Mouse (Mus musculus) ovary, postnatal 36 days (tissue): Measurements from ENCODE around the gene BC049715.
A peak's percentile ranks its signal among the peaks of the same experiment; 100 is the strongest.
"Not testable (repeated sequence)": the region's sequence is repeated elsewhere in the genome, so short reads cannot be mapped to it uniquely, and the experiment has no call there.

ENCODE experiments used
- DNase-seq: peaks from one replicate; pipeline ENCODE4 v3.0.0; 2022; ENCODE audit warnings: low spot score, mixed read lengths

The BC049715 gene

DNA sequence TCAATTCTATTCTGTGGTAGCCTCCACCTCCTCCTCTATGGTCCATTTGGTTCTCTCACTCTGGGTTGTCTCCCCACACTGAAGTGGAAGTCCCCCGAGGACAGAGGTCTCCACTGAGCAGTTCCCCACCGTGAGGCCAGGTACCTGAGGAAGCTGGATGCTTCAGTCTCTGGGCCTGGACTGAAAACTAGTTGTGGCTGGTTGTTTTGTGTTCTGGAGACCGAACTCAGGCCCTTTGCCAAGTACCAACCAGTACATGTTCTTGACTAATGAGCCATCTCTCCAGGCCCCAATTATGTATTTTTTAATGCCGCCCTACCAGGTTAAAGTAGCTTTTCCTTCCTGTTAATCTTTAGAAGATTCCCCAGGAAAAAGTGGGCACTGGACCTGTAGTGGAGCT lies 24.9 kb downstream of the BC049715 start:
- DNase-seq, result no peak

DNA sequence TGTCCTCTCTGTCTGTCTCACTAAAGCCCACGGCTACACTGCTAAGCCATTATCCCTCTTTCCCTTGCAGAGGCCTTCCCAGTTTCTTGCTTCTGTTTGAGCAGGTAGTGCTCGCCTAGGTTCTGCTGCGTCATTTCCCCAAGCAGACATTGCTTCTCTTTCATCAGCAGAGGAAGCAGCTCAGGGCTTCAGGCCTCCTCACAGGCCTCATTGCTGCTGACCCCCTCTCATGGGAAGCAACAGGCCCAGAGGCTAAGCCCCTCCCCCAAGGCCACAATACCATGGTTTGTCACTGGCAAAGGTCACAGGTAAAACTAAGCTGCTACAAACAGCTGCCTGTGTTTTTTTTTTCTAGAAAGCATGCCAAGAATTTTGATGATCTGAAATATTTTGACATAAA lies 25.3 kb downstream of the BC049715 start:
- no peak for DNase-seq

DNA sequence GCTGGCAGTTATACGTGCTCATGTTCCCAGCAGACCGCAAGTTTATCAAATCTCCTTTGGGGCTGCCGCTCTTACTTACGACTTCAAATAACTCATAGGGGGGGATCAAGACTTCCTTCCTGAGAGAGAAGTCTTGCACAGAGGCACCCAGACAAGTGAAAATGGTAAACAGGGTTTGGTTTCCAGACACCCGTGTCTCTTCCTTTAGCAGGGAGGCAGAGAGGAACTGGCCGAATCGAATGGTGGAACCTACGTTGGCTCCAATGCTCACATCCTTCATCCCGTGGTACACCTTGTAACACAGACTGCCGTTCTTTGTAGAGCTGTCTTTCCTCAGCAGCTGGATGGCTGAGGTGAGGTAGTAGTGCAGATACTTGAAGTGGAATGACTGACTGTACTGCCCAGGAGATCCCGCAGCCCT lies 26.9 kb downstream of the BC049715 start:
- no peak for DNase-seq

DNA sequence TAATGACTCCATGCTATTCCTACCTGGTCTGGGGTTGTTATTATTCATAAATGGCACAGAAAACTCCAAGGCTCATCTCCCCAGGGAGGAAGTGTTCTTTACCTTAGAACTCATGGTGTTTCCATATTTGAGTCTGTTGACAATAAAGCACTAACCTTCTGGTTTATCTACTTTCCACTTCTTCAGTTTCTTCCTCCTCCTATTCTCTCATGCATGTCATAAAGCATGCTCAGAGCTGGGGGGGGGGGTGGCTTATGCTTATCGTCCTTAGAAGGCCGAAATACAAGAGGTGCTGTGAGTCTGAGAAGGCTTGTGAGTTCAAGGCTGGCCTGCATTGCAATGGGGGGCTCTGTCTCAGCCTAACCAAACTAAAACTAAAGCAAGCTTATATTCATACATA lies 27.8 kb downstream of the BC049715 start:
- DNase-seq, result no peak

DNA sequence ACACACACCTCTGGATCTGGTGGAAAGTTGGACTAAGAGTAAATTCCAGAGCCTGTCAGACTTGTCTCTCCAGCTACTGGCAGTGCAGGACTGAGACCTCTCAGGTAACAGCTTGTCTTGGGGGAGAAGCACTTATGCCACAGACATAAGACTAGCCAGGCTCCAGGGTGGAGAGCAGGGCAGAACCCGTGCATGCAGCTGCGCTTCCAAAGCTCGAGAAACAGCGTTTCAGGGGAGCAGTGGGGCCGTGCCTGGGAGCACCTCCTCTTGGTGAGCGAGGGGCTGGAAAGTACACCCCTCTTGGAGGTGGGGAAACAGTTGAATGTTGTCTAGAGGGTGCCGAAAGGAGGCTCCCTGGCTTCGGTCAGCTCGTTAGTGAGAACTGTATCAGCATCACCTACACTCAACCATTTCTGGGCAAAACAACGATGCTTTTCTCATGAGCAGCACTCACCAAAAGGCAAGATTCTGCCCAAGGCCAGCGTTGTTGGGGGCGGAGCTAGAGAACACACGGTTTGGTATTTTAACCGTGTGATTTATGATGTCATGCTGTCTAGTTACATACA lies 28.7 kb downstream of the BC049715 start:
- no peak for DNase-seq

DNA sequence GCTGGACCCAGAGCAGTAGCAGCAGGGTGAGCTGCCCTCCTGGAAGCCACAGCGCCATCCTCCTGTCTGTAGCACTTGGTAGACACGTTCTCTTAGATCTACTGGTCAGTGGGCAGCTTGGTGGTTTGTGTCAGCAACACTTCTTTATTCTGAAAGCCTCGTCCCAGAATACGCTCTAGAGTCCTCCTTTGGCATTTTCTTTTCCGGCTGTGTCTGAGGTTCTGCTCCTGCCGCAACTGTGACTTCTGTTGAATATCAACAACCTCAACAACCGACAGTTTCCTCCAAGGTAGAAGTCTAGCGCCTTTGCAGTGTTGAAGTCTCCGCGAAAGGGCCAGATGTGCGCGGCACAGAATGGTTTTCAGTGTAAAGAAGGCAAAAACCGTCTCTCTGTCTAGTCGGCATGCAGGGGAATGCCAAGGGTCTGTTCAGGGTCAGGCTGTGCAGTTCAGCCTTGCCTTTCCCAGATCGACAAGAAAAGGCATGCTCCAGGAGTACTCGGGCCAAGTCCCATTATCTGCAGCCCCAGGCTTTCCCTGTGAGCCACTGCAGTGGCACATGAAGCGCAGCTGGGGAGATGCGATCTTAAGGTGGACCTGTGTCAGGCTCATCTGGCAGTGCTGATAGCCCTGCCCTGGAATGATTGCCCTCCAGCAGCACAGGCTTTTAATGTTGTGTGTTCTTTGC lies 29.9 kb downstream of the BC049715 start, which contains the start of gene Art4:
Art4 (minus strand) TSS at position 548 of the 687 bp plus-strand sequence.
- peak; percentile 57 for DNase-seq

DNA sequence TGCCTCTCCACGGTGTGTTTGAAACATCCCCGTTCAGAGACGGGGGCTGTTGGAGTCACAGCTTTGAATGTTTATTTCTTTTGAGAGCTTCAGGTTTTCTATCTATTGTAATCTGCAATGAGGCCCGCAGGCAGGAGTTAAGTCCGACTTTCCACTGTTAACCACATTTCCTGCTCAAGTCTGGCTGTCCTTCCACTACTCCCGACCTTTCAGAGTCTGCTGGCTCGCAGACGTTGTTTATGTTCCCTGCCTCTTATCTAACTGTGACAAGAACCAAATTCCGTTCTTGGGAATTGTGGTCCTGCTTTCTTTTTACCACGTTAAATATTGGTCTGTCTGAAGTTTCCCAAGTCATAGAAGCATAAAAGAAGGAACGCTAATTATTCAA lies 30.4 kb downstream of the BC049715 start:
- DNase-seq, result peak; percentile 44

DNA sequence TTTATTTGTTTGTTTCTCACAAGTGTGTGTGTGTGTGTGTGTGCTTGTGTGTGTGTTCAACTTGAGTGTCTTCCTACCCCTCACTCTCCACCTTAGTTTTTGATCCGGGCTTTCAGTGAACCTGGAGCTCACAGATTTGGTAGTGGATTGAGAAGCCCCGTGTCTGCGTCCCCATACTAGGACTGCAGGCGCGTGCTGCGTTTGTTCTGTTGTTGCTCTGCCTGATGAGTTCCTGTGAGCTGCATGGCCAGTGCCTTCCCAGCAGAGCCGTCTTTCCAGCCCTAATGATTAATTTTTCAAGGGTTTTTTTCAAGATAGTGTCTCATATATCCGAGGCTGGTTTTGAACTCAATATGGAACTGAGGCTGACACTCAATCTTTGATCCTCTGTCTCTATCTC lies 31.0 kb downstream of the BC049715 start:
- DNase-seq, result no peak

DNA sequence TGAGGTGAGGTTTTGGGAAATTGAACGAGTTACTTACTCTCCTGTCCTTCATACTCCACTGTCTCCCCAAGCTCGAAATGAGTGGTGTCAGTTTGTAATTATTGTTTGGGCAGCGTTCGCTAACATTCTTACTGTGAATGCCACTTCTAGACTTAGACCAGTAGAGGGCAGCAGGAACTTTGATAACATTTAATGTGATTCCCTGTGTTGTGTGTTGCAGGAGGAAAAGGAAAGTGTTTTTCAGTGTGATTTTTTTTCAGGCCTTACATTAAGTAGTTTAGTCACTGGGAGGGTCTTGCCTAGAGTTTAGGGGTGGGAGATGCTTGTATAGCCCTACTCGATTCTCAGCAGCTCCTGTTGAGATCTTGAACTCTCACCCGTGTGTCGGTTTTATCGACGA lies 33.6 kb downstream of the BC049715 start:
- no peak for DNase-seq

DNA sequence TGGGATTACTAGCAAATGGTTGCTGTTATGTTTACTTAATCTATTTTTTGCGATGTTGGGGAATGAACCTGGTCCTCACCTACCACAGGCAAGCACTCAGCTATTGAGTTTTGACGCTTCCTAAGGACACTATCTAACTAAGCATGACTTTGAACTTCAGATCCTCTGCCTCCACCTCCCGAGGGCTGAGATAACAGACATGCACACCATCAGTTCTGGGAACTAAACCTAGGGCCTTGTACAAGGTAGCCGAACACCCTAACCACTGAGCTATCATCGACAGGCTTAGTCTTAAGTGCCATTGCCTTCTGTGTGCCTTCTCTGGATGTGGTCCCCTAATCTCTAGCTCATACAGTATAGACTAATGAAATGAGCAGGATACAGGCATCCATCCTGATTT lies 37.9 kb downstream of the BC049715 start:
- no peak for DNase-seq

DNA sequence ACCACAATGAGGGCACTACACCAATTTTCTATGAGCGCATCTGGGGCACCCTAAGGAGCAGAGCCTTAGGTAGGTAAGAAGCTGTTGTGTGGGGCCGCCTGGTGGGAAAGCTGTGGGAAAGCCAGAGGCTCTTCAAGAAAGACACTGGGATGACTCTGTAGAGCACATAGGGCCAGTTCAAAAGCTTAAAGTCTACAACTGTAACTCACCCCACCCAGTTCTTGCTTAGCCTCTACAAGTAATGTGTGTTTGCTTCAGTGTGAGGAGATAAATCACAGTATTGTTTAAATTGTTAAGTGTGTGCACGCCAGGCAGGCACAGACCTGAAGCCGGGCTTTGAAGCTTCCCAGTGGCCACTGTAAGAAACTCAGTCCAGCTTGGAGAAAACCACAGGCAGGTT lies 38.7 kb downstream of the BC049715 start:
- no peak for DNase-seq

DNA sequence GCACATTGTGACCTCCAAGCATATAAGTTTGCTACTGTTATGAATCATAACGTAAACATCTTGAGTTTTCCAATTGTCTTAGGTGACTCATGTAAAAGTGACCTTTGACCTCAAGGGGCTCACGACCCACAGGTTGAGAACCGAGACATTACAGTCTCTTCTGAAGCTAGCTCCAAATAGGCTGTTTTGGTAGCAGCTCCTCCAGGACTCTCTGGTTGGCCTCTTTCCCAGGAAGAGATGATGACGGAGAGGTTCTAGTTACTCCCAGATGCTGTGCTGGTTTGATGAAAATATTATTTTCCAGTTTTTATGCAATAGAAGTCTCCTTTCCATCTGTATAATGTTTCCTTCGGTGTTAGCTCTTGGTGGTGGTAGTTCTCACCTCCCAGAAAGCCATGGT lies 41.5 kb downstream of the BC049715 start:
- no peak for DNase-seq

DNA sequence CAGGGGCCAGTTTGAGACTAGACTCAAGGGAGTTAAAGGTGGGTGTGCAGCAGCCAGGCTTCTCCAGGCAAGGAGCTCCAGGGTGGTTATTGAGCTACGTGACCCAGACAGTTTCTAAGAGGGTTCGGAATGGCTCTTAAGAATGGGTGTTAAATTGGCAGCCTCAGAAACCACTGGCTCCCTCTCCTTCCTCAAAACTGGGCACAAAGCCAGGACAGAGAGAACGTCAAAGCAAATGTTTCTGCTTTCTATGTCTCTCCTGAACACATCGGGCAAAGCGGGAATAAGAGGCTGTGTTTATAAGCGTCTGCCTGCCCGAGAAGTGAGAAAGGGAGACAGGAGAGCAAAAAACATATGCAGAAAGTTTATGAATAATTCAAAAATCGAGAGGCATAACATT lies 47.2 kb downstream of the BC049715 start:
- no peak for DNase-seq

DNA sequence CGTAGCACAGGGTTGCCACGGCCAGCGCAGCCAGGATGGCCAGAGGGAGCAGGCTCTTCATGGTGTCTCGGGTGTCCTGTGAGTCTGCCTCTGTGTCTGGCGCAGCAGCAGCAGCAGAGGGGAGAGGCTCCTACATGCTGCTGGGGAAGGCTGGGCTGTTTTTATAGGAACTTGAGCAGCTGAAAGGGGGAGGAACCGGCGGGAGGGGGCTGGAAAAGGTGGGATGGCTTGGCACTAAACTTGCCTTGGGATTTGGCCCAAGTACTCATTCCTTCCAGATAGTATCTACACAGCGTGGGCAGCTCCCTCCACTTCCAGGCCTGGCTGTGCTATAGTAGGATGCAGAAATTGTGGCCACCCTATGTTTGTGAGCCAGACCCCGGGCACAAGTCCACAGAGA lies 48.2 kb downstream of the BC049715 start, which contains the start of gene Mgp:
Mgp (minus strand) TSS at position 154 of the 400 bp plus-strand sequence.
- DNase-seq, result peak; percentile 52

DNA sequence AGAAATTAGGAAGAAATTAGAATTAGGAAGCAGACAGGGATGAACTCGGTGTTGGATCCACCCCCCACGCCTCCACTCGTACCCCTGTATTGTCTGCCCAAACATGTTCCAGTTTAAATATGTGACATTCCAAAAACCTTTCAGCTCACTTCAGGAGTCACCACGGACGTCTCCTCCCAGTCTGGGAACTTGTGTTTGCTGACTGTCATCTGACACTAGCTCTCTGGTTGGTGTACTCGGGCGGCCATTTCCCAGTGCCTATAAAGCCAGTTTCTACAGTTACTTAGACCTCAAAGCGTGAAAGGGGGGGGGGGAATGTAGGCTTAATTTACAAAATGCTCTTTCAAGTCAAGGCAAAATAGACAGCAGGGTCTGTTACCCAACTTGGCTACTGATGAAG lies 54.3 kb downstream of the BC049715 start:
- no peak for DNase-seq

DNA sequence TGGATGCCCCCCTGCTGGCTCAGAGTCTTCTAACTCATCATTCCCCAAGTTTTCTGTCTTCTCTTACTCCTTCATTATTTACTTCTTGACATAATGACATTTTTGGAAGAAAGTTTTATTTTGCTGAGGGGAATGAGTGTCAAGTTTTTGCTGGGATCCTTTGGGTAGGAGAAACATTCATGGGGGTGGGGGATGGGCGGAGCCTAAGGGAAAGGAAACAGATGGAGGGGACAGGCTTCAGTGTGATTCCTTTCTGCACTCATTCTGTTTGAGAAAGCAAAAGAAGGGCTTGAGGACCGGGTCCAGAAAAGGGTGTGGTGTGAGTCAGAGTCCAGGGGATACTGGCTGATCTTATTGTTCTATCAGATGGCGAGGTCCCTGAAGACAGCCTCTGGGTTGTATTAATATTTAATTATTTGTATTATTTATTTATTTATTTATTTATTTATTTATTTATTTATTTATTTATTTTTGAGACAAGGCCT lies 56.0 kb downstream of the BC049715 start:
- no peak for DNase-seq

DNA sequence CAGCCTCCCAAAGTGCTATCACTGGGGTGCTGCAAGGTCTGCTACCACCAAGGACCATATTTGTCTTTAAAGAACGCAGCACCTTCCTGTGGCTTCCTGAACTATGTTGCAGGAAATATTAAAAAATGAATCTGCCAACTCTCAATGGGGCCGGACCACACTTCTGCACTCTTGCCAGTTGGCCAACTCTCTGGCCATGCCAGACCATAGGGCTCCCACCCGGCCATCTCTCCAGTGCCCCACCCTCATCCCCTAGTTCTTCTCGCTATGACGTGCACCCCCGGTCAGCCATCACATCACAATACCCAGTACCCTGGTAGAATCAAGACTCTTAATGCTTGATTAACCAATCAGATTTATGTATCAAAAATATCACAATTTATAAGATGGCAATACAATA lies 56.5 kb downstream of the BC049715 start:
- DNase-seq, result no peak

DNA sequence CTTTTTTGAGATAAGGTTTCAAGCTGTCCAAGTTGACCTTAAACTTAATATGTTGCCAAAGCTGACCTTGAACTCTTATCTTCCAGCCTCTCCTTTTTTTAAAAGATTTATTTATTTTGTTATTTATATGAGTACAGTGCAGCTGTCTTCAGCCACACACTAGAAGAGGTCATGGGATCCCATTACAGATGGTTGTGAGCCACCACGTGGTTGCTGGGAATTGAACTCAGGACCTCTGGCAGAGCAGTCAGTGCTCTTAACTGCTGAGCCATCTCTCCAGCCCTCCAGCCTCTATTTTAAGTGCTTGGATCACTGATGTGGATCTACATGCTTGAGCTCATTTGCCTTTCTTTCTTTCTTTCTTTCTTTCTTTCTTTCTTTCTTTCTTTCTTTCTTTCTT lies 57.3 kb downstream of the BC049715 start:
- DNase-seq, result not testable (repeated sequence)

DNA sequence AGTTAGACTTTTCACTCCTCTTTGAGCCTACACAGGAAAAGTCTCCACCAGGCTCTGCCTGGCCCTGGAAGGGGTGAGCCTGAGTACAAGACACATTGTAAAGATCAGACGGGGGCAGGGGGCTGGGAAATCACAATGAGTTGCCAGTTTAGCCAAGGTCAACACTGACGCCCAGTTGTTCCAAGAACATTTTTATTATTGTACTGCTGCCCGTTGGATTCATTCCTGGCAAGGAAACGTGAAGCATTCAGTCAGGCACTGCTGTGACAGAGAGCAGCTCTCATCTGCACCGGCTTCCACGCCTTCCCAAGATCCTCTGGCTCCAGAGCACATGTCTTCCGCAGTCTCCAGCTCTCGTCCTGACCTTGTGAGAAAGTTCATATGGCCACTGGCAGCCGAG lies 60.4 kb downstream of the BC049715 start:
- DNase-seq, result peak; percentile 37

DNA sequence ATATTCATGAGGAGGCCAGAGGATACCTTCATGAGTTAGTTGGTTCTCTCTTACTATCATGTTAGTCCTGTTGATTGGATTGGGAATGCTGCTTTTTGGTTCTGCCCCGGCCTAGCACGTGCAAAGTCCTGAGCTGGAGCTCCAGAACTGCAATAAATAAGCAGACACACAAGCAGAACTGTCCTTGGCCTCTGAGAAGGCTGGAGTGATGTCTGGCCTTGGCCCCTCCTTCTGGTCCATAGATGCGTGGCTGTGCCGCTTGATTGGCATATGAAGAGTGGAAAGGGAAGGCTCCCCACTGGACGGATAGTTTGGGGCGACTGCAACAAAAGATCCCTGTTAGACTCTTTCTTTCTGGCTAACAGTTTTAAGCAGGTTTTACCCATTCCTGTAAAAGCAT lies 61.6 kb downstream of the BC049715 start:
- DNase-seq, result no peak

DNA sequence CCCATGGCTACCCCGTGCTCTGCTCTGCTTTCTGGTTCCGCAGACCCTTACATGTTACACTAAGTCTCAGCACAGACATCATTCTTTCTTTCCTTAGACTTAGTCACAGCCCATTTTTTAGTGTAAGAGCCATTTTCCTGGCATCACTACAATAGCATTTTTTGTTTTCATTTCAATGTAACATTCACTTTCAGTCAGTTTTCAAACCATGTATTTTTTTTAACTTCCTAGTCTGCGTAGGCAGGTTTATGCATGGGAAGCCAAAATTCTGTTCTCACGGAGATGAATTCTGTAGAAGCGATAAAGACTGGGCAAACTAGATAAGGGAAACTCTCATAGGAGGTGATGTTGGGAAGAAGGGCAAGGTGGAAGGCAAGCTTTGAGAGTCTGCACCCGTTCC lies 62.1 kb downstream of the BC049715 start:
- no peak for DNase-seq
